Mouse (Mus musculus): Measurements from ENCODE around the gene Diablo. TPM values are rescaled to one million over a fixed set of nuclear protein-coding genes. Genes with fewer than 3 reads are reported as not detected.

Diablo gene
- polyA plus RNA-seq, 1 experiment from 2014 or later = 120 TPM

Small RNA genes within 50 kb of the gene (microRNA-seq; reads per million reads assigned to microRNA genes)
- gene Mir7647 = 0.93 reads per million

Other genes with a start within 250 kb of the Diablo start
- 43.4 and 45.7 TPM in 2 replicates for gene Bcl7a, start 180.3 kb downstream of the Diablo start, polyA plus RNA-seq (2016; fragmentation: Nextera tagmentation; extraction: Ambion mirVana)
- gene Mlxip, start 129.4 kb downstream of the Diablo start, polyA plus RNA-seq (2016; fragmentation: Nextera tagmentation; extraction: Ambion mirVana) = 12.8 and 15.3 TPM in 2 replicates
- not detected in 2 replicates for gene Lrrc43, start 34.9 kb downstream of the Diablo start, polyA plus RNA-seq (2016; fragmentation: Nextera tagmentation; extraction: Ambion mirVana)
- gene Il31, start 34.7 kb downstream of the Diablo start, polyA plus RNA-seq (2016; fragmentation: Nextera tagmentation; extraction: Ambion mirVana) = not detected in 2 replicates
- gene B3gnt4, start 13.7 kb downstream of the Diablo start, polyA plus RNA-seq (2016; fragmentation: Nextera tagmentation; extraction: Ambion mirVana) = 0.92 and 1.6 TPM in 2 replicates
- gene Gm49027, start 1.3 kb upstream of the Diablo start, polyA plus RNA-seq (2016; fragmentation: Nextera tagmentation; extraction: Ambion mirVana) = 0.24 and 0.32 TPM in 2 replicates
- 25.7 and 28.6 TPM in 2 replicates for gene Vps33a, start 48.9 kb upstream of the Diablo start, polyA plus RNA-seq (2016; fragmentation: Nextera tagmentation; extraction: Ambion mirVana)
- gene Clip1, start 160.4 kb upstream of the Diablo start, polyA plus RNA-seq (2016; fragmentation: Nextera tagmentation; extraction: Ambion mirVana) = 51.7 and 51.9 TPM in 2 replicates
- gene Zcchc8, start 196.9 kb upstream of the Diablo start, polyA plus RNA-seq (2016; fragmentation: Nextera tagmentation; extraction: Ambion mirVana) = 104 and 105 TPM in 2 replicates
- gene Rsrc2, start 225.2 kb upstream of the Diablo start, polyA plus RNA-seq (2016; fragmentation: Nextera tagmentation; extraction: Ambion mirVana) = 163 and 175 TPM in 2 replicates
- 48.1 and 51.5 TPM in 2 replicates for gene Kntc1, start 225.5 kb upstream of the Diablo start, polyA plus RNA-seq (2016; fragmentation: Nextera tagmentation; extraction: Ambion mirVana)